Mouse (Mus musculus): ENCODE data around the gene Col23a1.

Gene Col23a1

DNA sequence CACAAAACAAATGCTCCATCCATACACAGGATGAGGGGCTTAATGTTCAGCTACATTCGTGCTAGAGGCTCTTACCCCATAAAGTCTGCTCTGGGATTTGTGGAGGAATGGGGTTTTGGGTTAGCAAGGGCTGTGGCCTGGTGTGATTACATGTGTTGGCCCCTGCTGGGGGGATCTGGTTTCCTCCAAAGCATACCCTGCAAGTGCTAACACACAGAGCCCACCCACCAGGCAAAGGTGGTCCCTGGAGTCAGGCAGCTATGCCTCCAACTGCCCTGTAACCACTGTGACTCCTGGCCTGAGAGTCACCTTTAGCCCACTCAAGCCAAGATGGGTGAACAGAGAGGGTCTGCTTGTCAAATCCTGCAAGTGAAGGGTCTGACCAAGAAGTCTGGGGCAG lies 82.2 kb downstream of the Col23a1 start:
- in situ Hi-C loops (cut with MboI; ENCODE audit: low sequenced_read_pairs): no loop called here

DNA sequence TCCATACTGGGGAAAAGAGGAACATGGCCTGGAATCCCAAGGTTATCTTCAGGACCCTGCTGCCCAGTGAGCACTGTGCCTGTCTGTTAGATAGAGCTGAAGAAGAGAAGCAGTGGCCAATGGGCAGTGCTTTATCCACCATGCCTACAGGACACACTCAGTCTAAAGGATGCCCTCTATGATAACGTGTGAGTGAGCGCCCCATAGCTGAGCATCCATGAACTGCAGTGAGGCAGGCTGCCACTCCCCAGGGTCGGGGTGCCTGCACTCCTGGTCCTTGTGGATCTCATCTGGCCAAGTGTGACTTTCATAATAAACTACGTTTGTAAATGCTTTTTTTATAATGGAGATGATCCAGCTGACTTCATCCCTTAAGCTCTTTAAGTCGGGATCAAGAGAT lies 87.5 kb downstream of the Col23a1 start:
- in situ Hi-C loops (cut with MboI; ENCODE audit: low sequenced_read_pairs): no loop called here

DNA sequence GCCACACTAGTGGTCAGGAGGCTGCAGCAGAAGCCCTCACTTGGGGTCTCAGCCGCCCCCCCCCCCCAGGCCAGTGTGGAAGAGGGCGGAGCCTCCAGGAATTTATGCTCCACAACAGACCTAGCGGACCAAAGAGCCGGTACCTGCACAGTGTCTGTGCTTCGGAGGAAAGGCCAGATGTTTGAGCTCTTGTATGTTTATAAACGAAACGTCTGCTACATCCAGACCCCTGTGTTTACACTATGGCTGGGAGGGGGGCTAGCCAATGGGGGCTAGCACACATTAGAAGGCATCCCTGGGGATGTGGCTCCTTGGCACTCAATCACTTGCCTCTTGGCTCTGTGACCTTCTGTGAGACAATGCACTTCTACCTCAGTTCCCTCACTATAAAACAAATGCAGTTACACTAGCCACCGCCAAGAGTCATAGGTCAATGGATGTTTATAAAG lies 99.2 kb downstream of the Col23a1 start:
- in situ Hi-C loops (cut with MboI; ENCODE audit: low sequenced_read_pairs): no loop called here

DNA sequence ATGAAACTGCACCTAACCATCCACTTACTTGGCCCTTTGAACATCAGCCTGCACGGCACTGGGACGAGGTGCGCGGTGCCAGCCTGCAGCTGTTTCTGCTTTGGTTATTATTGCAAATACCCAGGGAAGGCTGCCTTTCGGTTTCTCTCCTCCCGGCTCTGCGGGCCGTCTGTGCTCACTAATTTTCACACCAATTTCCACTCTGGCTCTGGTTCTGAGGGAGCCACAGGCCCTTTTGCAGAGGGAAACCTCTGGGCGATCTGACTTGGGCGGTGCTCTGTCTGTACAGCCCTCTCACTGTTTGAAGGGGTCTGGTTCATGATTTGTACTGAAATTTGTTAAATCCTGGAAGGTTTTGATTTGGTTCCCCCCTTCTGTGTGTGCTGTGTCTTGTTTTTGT lies 100.0 kb downstream of the Col23a1 start:
- in situ Hi-C loops (cut with MboI; ENCODE audit: low sequenced_read_pairs): no loop called here

DNA sequence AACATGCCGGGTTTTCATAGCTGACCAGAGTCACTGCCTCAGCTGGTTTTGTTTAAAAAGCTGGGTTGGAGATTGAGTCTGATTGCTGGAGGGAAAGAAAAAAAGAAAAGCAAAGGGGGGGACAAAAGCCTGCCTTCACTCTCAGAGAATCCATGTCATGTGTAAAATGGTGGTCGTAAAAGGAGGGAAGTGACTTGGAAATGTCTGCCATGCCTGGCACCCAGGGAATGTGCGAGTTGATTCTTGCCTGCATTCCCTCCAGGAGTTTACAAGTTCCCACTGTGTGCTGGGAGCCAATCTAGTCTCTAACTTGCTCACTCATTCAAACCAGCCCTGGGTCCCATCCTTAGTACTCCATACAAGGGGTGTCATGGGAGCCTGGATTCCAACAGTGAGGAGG lies 100.8 kb downstream of the Col23a1 start:
- in situ Hi-C loops (cut with MboI; ENCODE audit: low sequenced_read_pairs): no loop called here

DNA sequence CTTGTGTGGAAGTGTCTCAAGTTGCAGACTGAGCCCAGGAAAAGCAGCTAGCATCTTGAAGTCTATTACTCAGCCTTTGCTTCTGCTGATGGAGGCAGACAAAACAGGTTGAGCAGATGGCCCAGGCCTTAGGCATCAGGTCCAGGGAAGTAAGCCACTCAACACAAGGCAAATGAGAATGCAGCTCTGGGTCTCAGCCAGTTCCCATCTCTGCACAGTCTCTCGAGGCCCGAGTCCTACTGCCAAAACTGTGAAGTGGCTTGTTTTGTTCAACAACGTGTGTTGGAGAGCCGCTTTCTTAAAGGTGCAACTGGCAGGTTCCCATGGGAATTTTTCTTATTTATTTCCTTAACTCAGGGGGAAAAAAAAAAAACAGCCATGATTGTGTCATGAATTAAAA lies 101.8 kb downstream of the Col23a1 start:
- in situ Hi-C loops (cut with MboI; ENCODE audit: low sequenced_read_pairs): no loop called here

DNA sequence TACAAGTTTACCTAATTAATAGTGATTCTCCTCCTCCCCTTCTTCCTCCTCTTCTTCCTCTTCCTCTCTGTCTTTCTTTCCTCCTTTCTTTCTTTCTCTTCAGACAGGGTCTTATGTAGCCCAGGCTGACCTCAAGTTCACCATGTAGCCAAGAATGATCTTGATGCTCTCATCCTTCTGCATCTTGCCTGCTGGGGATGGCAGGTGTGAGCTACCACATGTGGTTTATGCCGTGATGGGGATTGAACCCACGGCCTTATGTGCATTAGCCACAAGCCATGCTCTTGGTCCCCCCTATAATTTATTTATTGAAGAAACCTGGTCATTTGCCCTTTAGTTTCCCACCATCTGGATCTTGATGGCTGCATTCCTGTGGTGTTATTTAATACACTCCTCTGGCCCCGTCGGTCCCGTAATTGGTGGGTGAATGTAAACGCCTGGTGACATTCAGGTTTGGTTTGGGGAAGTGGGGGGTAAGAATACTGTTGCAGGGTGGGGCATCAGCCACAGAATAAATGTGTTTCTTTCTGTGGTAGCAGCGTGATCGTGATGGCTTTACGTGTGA lies 104.7 kb downstream of the Col23a1 start:
- in situ Hi-C loops (cut with MboI; ENCODE audit: low sequenced_read_pairs): no loop called here

DNA sequence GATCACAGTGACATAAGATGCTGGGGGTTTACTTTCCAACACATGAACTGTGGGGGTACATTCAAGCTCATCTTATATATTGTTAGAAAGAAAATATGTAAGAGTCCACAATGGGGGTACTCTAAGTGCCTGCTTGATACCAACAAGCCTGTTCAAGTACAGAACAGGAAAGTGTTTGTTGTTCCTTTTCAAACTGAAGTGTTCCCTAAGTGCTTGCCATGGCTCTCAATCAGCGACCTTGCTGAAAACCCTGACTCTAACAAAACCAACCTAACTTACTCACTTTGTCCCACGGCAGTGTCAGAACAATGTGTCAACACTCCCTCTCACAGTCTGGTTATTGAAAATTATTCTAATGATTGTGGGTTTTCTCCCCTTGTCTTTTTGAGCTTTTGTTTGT lies 106.7 kb downstream of the Col23a1 start:
- in situ Hi-C loops (cut with MboI; ENCODE audit: low sequenced_read_pairs): no loop called here

DNA sequence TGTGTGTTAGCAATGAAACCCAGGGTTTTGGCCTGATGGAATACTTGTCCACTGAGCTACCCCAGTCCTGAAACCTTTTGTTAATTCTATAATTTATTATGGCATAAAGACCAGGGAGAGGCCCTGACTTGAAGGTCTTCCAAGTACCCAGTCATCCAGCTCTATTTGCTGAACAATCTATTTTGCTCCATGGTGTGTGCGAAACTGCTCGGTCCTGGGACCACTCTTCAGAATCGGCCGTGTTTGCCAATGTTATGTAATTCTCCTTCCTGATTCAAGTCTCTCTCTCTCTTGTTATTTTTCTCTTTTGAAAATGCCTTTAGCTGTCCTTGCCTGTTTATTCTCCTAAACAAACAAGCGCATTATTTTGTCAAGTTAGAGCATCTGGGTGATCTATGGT lies 108.4 kb downstream of the Col23a1 start:
- in situ Hi-C loops (cut with MboI; ENCODE audit: low sequenced_read_pairs): no loop called here

DNA sequence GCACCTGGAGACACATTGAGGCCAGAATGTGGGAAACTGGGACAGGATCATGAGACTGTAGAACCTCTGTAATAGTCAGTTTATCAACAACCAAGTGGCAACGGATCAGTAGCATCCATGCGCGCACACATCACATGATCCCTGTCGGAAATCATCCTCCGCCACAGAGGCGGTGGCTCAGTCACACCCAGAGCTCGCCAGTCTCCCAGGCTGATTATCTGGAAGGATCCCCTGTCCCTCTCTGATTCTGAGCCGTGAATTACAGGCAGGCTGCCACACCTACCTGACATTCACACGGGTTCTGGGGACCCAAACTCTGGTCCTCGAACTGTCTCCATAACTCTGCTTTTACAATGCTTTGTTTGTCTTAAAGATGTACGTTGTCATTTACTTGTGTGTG lies 110.6 kb downstream of the Col23a1 start:
- in situ Hi-C loops (cut with MboI; ENCODE audit: low sequenced_read_pairs): no loop called here

DNA sequence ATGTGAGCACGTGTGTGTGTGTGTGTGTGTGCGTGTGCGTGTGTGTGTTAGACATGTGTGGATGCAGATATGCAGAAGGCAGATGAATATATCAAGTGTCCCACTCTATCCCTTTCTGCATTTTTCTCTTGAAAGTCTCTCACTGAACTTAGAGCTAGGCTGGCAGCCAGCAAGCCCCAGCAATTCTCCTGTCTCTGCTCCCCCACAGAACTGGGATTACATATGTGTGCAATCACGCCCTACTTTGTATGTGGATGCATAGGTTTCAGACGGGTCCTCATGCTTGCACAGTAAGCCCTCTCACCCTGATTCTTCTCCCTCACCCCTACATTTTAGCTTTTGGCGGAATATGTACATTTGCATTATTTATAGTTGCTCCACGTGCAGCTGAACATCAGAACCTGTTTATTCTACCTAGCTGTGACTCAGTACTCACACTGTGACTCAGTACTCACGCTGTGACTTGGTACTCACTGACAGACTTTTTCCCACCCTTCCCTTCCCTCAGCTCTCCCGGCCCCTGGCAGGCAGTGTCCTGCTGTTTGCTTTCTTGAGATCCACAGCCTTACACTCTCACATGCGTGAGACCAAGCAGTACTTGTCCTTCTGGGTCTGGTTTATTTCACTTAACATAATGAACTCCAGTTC lies 111.9 kb downstream of the Col23a1 start:
- in situ Hi-C loops (cut with MboI; ENCODE audit: low sequenced_read_pairs): no loop called here

DNA sequence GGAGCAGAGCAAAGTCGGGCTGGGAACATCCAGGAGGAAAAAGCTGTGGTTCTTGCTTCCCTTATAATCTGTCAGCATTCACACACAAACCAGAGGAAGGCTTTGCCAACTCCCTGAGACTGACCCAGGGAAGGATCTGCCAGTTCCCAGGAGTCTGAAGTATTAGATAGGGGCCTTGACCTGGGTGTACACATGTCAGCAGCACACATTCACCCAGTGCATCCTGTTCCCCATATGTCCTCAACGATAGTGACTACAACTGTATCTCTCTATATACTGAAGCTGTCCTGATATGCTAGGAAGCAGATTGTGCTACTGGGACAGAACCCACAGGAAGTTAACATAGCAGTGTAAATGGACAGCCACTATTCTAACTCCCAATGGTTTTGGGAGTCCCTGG lies 114.2 kb downstream of the Col23a1 start:
- in situ Hi-C loops (cut with MboI; ENCODE audit: low sequenced_read_pairs): no loop called here

DNA sequence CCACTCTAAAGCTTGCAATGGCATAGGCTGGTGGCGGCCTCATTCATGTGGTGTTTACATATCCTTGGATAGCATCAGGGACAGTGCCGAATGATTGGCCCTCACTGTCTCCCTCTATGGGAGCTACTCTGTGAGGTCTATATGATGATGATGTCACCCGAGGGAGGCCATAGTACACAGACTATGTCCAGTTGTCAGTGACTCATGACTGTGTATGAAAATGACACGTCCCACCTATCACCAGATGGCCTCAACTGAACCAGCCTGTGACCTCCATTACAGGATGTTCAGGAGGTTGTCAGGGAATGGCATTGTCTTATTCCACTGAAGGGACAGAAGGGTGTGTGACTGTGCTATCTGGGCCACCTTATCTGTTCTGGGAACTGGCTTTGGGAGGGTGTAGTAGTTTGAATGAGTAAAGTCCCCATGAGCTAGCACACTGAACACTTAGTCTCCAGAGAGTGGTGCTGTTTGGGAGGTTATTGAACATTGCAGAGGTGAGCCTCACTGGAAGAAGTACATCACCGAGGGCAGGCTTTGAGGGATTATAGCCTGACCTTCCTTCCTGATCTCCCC lies 115.2 kb downstream of the Col23a1 start:
- in situ Hi-C loops (cut with MboI; ENCODE audit: low sequenced_read_pairs): no loop called here

DNA sequence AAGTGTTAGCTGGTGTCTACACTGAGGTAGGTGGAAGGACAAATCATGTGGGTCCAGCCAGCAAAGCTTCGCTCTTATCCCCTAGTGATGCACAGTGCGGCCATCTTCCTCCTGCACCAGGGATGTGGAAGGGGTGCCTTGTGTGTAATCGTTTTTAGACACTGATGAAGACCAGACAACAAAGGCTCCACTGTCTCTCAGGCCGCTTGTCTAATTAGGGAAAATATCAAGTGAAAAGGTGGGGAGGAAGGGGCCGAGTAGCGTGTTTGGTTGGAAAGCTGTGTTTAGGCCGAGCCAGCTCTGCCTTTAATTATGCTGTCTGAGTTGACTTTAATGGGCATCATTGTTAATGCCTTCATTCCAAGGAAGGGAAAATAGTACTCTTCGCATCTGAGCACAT lies 116.8 kb downstream of the Col23a1 start:
- in situ Hi-C loops (cut with MboI; ENCODE audit: low sequenced_read_pairs): no loop called here

DNA sequence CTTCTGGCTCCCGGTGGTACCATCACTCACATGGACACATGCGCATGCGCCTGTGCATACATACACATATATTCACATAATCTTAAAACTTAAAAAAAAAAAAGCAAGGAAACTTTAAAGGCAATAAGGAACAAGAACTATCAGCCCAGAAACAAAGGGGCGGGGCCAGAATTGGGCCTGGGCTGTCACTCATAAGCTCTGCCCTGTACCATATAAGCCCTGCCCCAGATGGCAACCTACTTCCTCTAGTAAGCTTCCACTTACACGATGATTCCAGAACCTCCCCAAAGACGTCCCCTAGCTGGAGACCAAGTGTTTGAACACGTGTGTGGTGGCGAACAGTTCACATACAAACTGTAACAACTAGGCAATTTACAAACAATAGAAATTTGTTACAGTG lies 117.6 kb downstream of the Col23a1 start:
- in situ Hi-C loops (cut with MboI; ENCODE audit: low sequenced_read_pairs): no loop called here

DNA sequence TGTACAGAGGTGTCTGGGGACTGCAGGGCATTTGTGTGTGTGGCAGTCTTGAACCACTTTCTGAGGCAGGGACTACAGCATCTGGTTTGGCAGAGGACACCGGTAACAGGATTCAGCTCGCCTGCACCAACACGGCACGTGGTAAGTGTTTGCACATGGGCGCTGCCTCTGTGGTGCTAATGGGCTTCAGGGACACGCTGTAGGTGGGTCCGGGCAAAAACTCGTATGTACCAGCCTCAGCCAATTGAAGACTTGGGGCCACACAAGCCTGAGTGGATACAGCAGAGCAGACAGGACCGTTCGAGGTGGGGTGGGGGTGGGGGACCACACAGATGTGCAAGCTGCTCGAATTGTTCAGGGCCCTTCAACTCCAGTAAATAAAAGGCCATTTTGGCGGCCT lies 121.1 kb downstream of the Col23a1 start:
- in situ Hi-C loops (cut with MboI; ENCODE audit: low sequenced_read_pairs): no loop called here

DNA sequence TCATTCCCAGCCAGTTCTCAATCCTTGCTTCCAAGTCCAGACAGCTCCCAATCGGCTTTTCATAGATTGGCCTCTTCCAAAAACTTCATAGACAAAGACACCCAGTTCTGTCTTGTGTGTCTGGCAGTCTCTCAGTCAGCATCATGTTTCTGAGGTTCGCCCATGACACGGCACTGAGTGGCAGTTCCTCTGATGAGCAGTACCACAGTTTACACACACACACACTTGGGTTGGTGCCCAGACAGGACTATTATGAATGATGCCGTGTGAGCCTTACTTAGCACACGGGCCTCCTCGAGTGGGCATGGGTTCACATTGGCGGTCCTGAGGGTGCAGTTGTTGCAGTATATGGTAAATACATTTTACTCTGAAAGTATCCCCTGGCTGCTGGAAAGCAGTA lies 124.8 kb downstream of the Col23a1 start:
- in situ Hi-C loops (cut with MboI; ENCODE audit: low sequenced_read_pairs): no loop called here

DNA sequence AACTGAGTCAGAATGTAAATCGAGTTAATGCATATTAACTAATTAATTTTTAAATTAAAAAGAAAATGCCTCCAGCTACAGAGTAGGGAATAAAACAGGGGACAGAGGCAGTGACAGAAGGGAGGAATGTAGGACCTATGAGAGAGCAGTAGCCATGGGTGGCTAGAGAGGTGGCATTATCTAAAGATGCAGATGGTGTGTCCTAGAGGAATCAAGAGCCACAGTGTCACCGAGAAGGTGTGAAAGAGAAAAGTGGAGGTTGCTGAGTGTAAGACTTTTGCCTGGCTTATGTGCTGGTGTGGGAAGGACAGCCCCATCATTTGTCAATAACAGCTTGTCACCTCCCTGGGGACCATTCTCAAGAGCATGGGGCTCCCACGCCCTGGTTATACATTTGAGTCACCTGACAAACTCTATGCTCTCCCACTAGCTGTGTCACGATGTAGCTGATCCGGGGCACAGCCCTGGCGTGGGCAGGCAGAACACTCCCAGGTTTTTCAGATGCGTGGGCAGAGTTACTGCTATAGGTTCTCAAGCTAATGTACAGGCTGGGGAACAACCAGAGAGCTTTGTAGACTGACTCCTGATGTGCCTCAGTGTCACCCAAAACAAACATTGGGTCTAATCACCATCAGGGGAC lies 125.4 kb downstream of the Col23a1 start:
- in situ Hi-C loops (cut with MboI; ENCODE audit: low sequenced_read_pairs): no loop called here

DNA sequence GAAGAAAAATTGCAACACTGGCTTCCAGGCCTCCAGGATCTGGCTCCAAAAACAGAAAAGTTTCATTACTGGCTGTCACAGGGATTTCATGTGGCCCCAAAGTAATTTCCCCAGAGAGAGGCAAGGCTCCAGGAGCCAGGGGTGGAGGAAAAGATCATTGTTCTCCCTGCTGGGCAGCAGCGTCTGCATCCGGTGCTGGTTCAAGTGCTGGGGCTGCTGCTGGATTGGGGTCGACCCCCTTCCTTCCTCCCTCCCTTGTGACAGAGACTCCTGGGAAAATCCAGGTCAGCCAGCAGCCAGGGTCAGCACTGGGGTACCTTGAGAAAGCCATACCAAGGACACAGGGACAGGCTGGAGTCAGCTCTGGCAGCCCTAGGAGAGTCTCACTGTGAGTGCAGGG lies 129.1 kb downstream of the Col23a1 start:
- in situ Hi-C loops (cut with MboI; ENCODE audit: low sequenced_read_pairs): no loop called here

DNA sequence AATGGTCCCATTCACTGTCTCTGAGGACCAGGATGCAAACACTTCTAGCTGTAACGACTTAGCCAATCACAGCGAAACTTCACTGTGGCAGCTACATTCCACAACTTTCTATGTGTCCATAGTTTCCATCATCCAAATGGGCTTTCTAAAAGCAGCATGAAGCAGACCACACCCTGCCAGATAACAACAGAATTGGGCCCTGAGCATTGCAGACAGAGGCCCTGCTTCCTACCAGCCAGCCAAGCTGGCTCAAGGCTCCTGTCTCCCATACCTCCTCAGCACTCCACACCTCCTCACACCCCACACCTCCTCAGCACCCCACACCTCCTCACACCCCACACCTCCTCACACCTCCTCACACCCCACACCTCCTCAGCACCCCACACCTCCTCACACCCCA lies 132.2 kb downstream of the Col23a1 start:
- in situ Hi-C loops (cut with MboI; ENCODE audit: low sequenced_read_pairs): no loop called here

DNA sequence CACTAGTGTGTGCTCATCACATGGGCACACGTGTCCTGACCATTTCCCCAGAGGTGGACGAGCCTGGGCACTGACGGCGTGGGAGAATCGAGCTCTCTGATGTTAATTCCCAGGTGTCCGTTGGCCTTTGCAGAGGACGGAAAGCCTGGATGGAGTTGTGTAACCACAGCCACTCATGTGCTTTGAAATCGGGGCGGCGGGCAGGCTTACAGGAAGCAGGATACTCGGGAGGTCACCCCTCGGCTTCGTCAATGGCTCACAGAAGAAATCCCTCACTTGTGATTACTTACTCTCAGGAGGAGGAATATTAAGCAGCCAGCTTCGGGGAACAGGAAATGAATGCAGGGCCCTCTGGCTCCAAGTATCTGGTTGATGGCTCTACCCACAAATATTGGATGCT lies 133.0 kb downstream of the Col23a1 start:
- in situ Hi-C loops (cut with MboI; ENCODE audit: low sequenced_read_pairs): no loop called here

DNA sequence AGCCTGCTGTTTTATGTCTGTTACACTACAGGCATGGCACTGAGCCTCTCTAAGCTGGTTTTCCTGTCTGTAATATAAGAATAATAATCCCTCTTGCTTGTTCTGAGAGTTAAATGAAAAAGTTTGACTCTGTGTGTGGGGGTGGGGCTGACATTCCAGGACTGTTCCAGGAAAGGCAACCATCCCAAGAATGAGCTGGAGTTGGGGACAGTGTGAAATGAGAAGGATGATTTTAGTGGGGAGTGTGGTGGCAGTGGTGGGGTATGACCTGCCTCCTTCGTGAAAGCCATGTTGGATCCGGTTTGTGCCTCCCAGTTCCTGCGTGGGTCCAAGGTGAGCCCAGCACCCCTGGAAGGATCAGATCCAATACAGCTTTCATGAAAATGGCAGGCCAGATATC lies 136.4 kb downstream of the Col23a1 start:
- in situ Hi-C loops (cut with MboI; ENCODE audit: low sequenced_read_pairs): no loop called here
